Mouse (Mus musculus): ENCODE measurements at regions not wholly inside any gene's neighbourhood (a gene's known extent, or its start where the extent isn't known, plus 50 kb on each side); places are given as distances from the start of the nearest gene placed in this dataset.

GRCm38 (mm10) chr1:157712519-157712918, 206.0 kb downstream of the Sec16b start:
- no peak for TF ChIP-seq CTCF (IDR thresholded peaks at IDR 0.05; ENCODE audit: low read depth)
- Histone ChIP-seq H3K9me3 (ENCODE audit: low read length) (no peaks in the 10 kb centered on the region), H3K4me2 (ENCODE audit: low read depth) (no peak overlapping the region), H3K9ac (no peak overlapping the region), H3K36me3 (ENCODE audit: insufficient read depth) (no peaks in the 10 kb centered on the region), H3K27me3 (ENCODE audit: insufficient read depth, low read length) (no peaks in the 10 kb centered on the region), H3K27ac (ENCODE audit: low read depth, low read length) (no peak overlapping the region), H3K4me1 (ENCODE audit: insufficient read depth) (no peaks in the 10 kb centered on the region), H3K4me3 (ENCODE audit: low read depth, low read length) (no peak overlapping the region)
- DNase-seq (no peak), ATAC-seq (no peak)
- WGBS, result 35% methylated on average over 2 of the region's 2 CpGs

DNA sequence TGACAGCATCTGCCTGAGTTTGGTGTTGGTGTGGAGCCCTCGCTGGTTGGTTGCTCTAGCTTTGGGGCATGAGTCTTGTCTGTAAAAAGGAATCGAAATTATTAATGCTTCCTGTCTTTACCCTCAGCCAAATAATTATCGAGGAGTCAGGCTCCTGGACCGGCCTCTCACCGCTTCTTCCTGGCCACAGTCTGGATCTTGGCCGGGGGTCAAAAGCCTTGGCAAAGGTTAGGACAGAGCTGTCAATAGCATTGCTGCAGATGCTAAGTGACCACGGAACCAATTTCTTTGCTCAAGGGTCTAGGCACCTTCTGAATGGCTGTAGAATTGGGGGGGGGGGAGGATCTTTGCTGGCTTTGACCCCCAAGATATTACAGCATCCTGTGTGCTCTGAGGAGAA, 207.3 kb downstream of the Sec16b start:
- ATAC-seq, result no peak
- H3K27ac ChIP-seq (ENCODE audit: low read depth, low read length), result no peak overlapping the region

GRCm38 (mm10) chr1:157715632-157716031, 209.1 kb downstream of the Sec16b start:
- TF ChIP-seq CTCF (IDR thresholded peaks at IDR 0.05; ENCODE audit: low read depth), result no peak
- Histone ChIP-seq H3K4me2 (ENCODE audit: low read depth) (no peak overlapping the region), H3K27ac (ENCODE audit: low read depth, low read length) (no peak overlapping the region), H3K4me1 (ENCODE audit: insufficient read depth) (no peaks in the 10 kb centered on the region), H3K27me3 (ENCODE audit: insufficient read depth, low read length) (no peaks in the 10 kb centered on the region), H3K9me3 (ENCODE audit: low read length) (no peaks in the 10 kb centered on the region), H3K4me3 (ENCODE audit: low read depth, low read length) (no peak overlapping the region), H3K36me3 (ENCODE audit: insufficient read depth) (no peaks in the 10 kb centered on the region), H3K9ac (no peak overlapping the region)
- DNase-seq (peak; percentile 27), ATAC-seq (peak; percentile 84)
- WGBS, result 55% methylated on average over 3 of the region's 3 CpGs

More for the DNA sequence above, 207.3 kb downstream of the Sec16b start:
- WGBS, result 92% methylated on average over 7 of the region's 7 CpGs
- Histone ChIP-seq H3K4me1 (ENCODE audit: insufficient read depth) (no peaks in the 10 kb centered on the region), H3K4me3 (ENCODE audit: low read depth, low read length) (no peak overlapping the region), H3K36me3 (ENCODE audit: insufficient read depth) (no peaks in the 10 kb centered on the region), H3K27me3 (ENCODE audit: insufficient read depth, low read length) (no peaks in the 10 kb centered on the region), H3K9ac (no peak overlapping the region), H3K9me3 (ENCODE audit: low read length) (no peaks in the 10 kb centered on the region), H3K4me2 (ENCODE audit: low read depth) (no peak overlapping the region)
- no peak for DNase-seq
- no peak for TF ChIP-seq CTCF (IDR thresholded peaks at IDR 0.05; ENCODE audit: low read depth)

- Histone ChIP-seq H3K9me3 (ENCODE audit: low read length) (no peaks in the 10 kb centered on the region), H3K4me3 (ENCODE audit: low read depth, low read length) (no peak overlapping the region), H3K27me3 (ENCODE audit: insufficient read depth, low read length) (no peaks in the 10 kb centered on the region), H3K27ac (ENCODE audit: low read depth, low read length) (no peak overlapping the region), H3K36me3 (ENCODE audit: insufficient read depth) (no peaks in the 10 kb centered on the region), H3K4me1 (ENCODE audit: insufficient read depth) (no peaks in the 10 kb centered on the region), H3K4me2 (ENCODE audit: low read depth) (no peak overlapping the region), H3K9ac (no peak overlapping the region)
- DNase-seq (no peak), ATAC-seq (no peak)
- WGBS, result 82% methylated on average over 5 of the region's 5 CpGs
- no peak for TF ChIP-seq CTCF (IDR thresholded peaks at IDR 0.05; ENCODE audit: low read depth)
Observed at GRCm38 (mm10) chr1:157717131-157717530, 210.6 kb downstream of the Sec16b start.

- no peak overlapping the region for H3K27ac ChIP-seq (ENCODE audit: low read depth, low read length)
- H3K9ac ChIP-seq, result no peak overlapping the region
- no peaks in the 10 kb centered on the region for H3K36me3 ChIP-seq (ENCODE audit: insufficient read depth)
- WGBS, result 67% methylated on average over 5 of the region's 5 CpGs
- H3K9me3 ChIP-seq (ENCODE audit: low read length), result no peaks in the 10 kb centered on the region
- TF ChIP-seq CTCF (IDR thresholded peaks at IDR 0.05; ENCODE audit: low read depth), result no peak
- ATAC-seq (peak; percentile 73), DNase-seq (peak; percentile 37)
- no peaks in the 10 kb centered on the region for H3K4me1 ChIP-seq (ENCODE audit: insufficient read depth)
- no peak overlapping the region for H3K4me3 ChIP-seq (ENCODE audit: low read depth, low read length)
- no peaks in the 10 kb centered on the region for H3K27me3 ChIP-seq (ENCODE audit: insufficient read depth, low read length)
- H3K4me2 ChIP-seq (ENCODE audit: low read depth), result no peak overlapping the region
Observed at GRCm38 (mm10) chr1:157721946-157722345, 215.4 kb downstream of the Sec16b start.

GRCm38 (mm10) chr1:157731124-157731523, 224.6 kb downstream of the Sec16b start:
- TF ChIP-seq CTCF (IDR thresholded peaks at IDR 0.05; ENCODE audit: low read depth), result no peak
- Histone ChIP-seq H3K4me1 (ENCODE audit: insufficient read depth) (no peaks in the 10 kb centered on the region), H3K9me3 (ENCODE audit: low read length) (no peaks in the 10 kb centered on the region), H3K4me3 (ENCODE audit: low read depth, low read length) (no peak overlapping the region), H3K27me3 (ENCODE audit: insufficient read depth, low read length) (no peaks in the 10 kb centered on the region), H3K36me3 (ENCODE audit: insufficient read depth) (no peaks in the 10 kb centered on the region), H3K27ac (ENCODE audit: low read depth, low read length) (no peak overlapping the region), H3K4me2 (ENCODE audit: low read depth) (no peak overlapping the region), H3K9ac (no peak overlapping the region)
- ATAC-seq, result no peak
- WGBS, result 95% methylated on average over 1 of the region's 1 CpGs
- no peak for DNase-seq

DNA sequence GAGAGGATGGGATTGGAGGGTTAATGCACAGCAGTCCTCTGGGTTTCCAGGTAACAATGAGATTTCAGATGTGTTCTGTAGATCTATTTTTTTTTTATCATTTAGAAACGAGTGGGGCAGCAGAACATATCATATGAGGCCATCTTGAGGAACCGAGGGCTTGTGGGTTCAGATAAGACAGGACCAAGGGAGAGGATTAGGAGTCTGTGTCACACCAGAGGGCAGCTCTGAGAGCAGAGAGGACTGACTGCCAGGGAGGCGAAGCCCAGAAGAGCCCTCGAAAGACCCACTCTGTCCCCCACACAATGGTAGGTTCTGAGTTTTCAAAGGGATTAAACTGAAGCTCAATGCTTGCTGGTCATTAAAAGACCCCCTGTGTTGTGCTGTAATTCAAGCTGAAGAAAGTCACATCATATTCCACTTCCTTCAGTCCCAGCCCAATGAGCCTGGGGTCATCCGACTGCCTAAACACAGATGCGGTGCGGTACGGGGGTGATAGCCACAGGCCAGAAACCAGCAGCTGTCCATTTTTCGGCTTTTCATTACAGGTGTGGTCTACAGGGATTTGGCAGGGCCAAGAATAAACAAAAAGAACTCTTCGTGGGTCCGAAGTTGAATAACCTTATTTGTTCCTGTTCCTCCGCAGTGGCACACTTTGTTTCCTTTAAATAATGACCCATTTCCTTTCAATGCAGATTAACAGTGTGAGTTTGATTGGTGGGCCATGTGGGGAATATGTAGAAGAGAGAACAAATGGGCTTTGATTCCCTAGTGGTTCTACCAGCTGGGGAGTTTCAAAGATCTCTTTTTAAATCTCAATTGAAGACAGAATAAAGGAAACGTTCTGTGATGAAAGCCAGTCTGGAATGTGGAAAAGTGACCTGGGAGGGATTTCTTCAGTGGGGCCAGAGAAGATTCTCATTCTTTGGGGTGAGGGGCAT, 234.5 kb downstream of the Sec16b start:
- Histone ChIP-seq H3K4me3 (ENCODE audit: low read depth, low read length) (no peak overlapping the region), H3K9me3 (ENCODE audit: low read length) (no peaks in the 10 kb centered on the region), H3K27me3 (ENCODE audit: insufficient read depth, low read length) (no peaks in the 10 kb centered on the region), H3K27ac (ENCODE audit: low read depth, low read length) (no peak overlapping the region), H3K9ac (no peak overlapping the region), H3K4me1 (ENCODE audit: insufficient read depth) (peaks cover 1% of the 10 kb centered on the region; the same call in 1 of the 2 replicates), H3K4me2 (ENCODE audit: low read depth) (no peak overlapping the region), H3K36me3 (ENCODE audit: insufficient read depth) (no peaks in the 10 kb centered on the region)
- DNase-seq, result no peak
- 22% methylated on average over 13 of the region's 13 CpGs for WGBS
- no peak for ATAC-seq
- TF ChIP-seq CTCF (IDR thresholded peaks at IDR 0.05; ENCODE audit: low read depth), result no peak
